Mouse (Mus musculus) regulatory T cell (primary cell): ENCODE measurements around the gene Crlf1.
"Not testable (repeated sequence)": the region's sequence is repeated elsewhere in the genome, so short reads cannot be mapped to it uniquely, and the experiment has no call there.

ENCODE experiments used
- in situ Hi-C: fragments of 300-600 bp; cut with MboI, MseI; formaldehyde crosslinking; loops from one replicate; pipeline ENCODE4 v1.15.1; 2025; ENCODE audit warnings: high pct_unique_total_duplicates

The Crlf1 gene

GRCm38 (mm10) chr8:70495001-70495770 lies 2.2 kb downstream of the Crlf1 start:
- in situ Hi-C loops = no loop called here

GRCm38 (mm10) chr8:70495771-70496062 lies 2.8 kb downstream of the Crlf1 start:
- in situ Hi-C loops = no loop called here

GRCm38 (mm10) chr8:70500386-70501301 lies 7.7 kb downstream of the Crlf1 start:
- in situ Hi-C loops = loop anchor here (10.0 kb wide), 2 partner anchors 86 to 1286 kb away; no protein-coding TSS in a partner anchor

- in situ Hi-C loops = loop anchor here (10.0 kb wide), 2 partner anchors 87 to 1287 kb away; no protein-coding TSS in a partner anchor
Observed at GRCm38 (mm10) chr8:70501820-70502529, 9.0 kb downstream of the Crlf1 start.

GRCm38 (mm10) chr8:70502540-70502939 lies 9.6 kb downstream of the Crlf1 start:
- in situ Hi-C loops = loop anchor here (10.0 kb wide), 2 partner anchors 88 to 1288 kb away; no protein-coding TSS in a partner anchor

GRCm38 (mm10) chr8:70503062-70503750 lies 10.2 kb downstream of the Crlf1 start:
- in situ Hi-C loops = loop anchor here (10.0 kb wide), 2 partner anchors 88 to 1288 kb away; no protein-coding TSS in a partner anchor

GRCm38 (mm10) chr8:70504291-70504716 lies 11.3 kb downstream of the Crlf1 start:
- in situ Hi-C loops = loop anchor here (10.0 kb wide), 2 partner anchors 90 to 1290 kb away; no protein-coding TSS in a partner anchor

GRCm38 (mm10) chr8:70504851-70505250 lies 11.9 kb downstream of the Crlf1 start:
- in situ Hi-C loops = loop anchor here (10.0 kb wide), 2 partner anchors 90 to 1290 kb away; no protein-coding TSS in a partner anchor

GRCm38 (mm10) chr8:70505698-70506327 lies 12.9 kb downstream of the Crlf1 start:
- in situ Hi-C loops = loop anchor here (10.0 kb wide), 2 partner anchors 91 to 1291 kb away; no protein-coding TSS in a partner anchor

- in situ Hi-C loops = loop anchor here (10.0 kb wide), 2 partner anchors 92 to 1292 kb away; no protein-coding TSS in a partner anchor
Observed at GRCm38 (mm10) chr8:70506328-70507026, 13.5 kb downstream of the Crlf1 start, which contains the start of gene Rex1bd. TSS of gene Rex1bd (minus strand) at chr8:70506752.

GRCm38 (mm10) chr8:70507027-70507393 lies 14.1 kb downstream of the Crlf1 start:
- in situ Hi-C loops = loop anchor here (10.0 kb wide), 2 partner anchors 92 to 1292 kb away; no protein-coding TSS in a partner anchor

GRCm38 (mm10) chr8:70509281-70509952 lies 16.5 kb downstream of the Crlf1 start:
- in situ Hi-C loops = loop anchor here (10.0 kb wide), 2 partner anchors 95 to 1295 kb away; no protein-coding TSS in a partner anchor

- in situ Hi-C loops = no loop called here
Observed at GRCm38 (mm10) chr8:70510228-70510915, 17.4 kb downstream of the Crlf1 start, which contains the start of gene Uba52. TSS of gene Uba52 (minus strand) at chr8:70510801.

GRCm38 (mm10) chr8:70511174-70511573 lies 18.2 kb downstream of the Crlf1 start:
- in situ Hi-C loops = not testable (repeated sequence)

GRCm38 (mm10) chr8:70511770-70512169 lies 18.8 kb downstream of the Crlf1 start:
- in situ Hi-C loops = no loop called here

GRCm38 (mm10) chr8:70512253-70512903 lies 19.4 kb downstream of the Crlf1 start:
- in situ Hi-C loops = no loop called here

- in situ Hi-C loops = no loop called here
Observed at GRCm38 (mm10) chr8:70513441-70513840, 20.5 kb downstream of the Crlf1 start.
